Mouse (Mus musculus): ENCODE data around the gene Crls1. TPM values are rescaled to one million over a fixed set of nuclear protein-coding genes. Genes with fewer than 3 reads are reported as not detected.

The Crls1 gene
- polyA plus RNA-seq (2015; fragmentation: Nextera tagmentation; extraction: Ambion mirVana) = 9.2 and 9.3 TPM in 2 replicates

- H3K9me3 ChIP-seq = no peaks in the 10 kb centered on the region
- WGBS = under 1% methylated on average over 90 of the region's 96 CpGs
- H3K36me3 ChIP-seq = peaks cover 21% of the 10 kb centered on the region
- peak within 1 kb of the TSS; percentile 87 for H3K27ac ChIP-seq
- ATAC-seq (ENCODE audit: low FRiP score) = peak; percentile 95
- H3K27me3 ChIP-seq = no peaks in the 10 kb centered on the region
- peak within 1 kb of the TSS; percentile 63 for H3K4me2 ChIP-seq
- H3K9ac ChIP-seq = peak within 1 kb of the TSS; percentile 85
- H3K4me3 ChIP-seq = peak within 1 kb of the TSS; percentile 92
- H3K4me1 ChIP-seq (replicated peaks) = peaks cover 24% of the 10 kb centered on the region
Measured at GRCm38 (mm10) chr2:132846407-132847358, at the start of gene Crls1. TSS of gene Crls1 (plus strand) at chr2:132846666.

GRCm38 (mm10) chr2:132802976-132803375 lies 43.5 kb upstream of the Crls1 start:
- H3K27ac ChIP-seq = no peak overlapping the region
- H3K36me3 ChIP-seq = peaks cover 50% of the 10 kb centered on the region
- H3K4me3 ChIP-seq = no peak overlapping the region
- no peak overlapping the region for H3K4me2 ChIP-seq
- H3K27me3 ChIP-seq = no peaks in the 10 kb centered on the region
- WGBS = 97% methylated on average over 2 of the region's 2 CpGs
- ATAC-seq (ENCODE audit: low FRiP score) = no peak
- no peak overlapping the region for H3K9ac ChIP-seq
- no peaks in the 10 kb centered on the region for H3K9me3 ChIP-seq
- no peaks in the 10 kb centered on the region for H3K4me1 ChIP-seq (replicated peaks)

- peak; percentile 100 for ATAC-seq (ENCODE audit: low FRiP score)
- Histone ChIP-seq H3K4me2 (peak within 1 kb of the TSS; percentile 92), H3K27me3 (no peaks in the 10 kb centered on the region), H3K36me3 (peaks cover 21% of the 10 kb centered on the region), H3K4me3 (peak within 1 kb of the TSS; percentile 86), H3K9ac (peak within 1 kb of the TSS; percentile 88), H3K9me3 (no peaks in the 10 kb centered on the region), H3K4me1 (replicated peaks) (peaks cover 23% of the 10 kb centered on the region), H3K27ac (peak within 1 kb of the TSS; percentile 69; the same call in 1 of the 2 replicates)
- under 1% methylated on average over 59 of the region's 59 CpGs for WGBS
Measured at GRCm38 (mm10) chr2:132815608-132816314, 30.7 kb upstream of the Crls1 start, which contains the start of the genes Trmt6 and Mcm8. TSS of gene Trmt6 (minus strand) at chr2:132816055. TSS of gene Mcm8 (plus strand) at chr2:132816141.

GRCm38 (mm10) chr2:132841071-132841470 lies 5.4 kb upstream of the Crls1 start:
- 93% methylated on average over 4 of the region's 4 CpGs for WGBS
- Histone ChIP-seq H3K9me3 (no peaks in the 10 kb centered on the region), H3K4me2 (no peak overlapping the region), H3K27me3 (no peaks in the 10 kb centered on the region), H3K9ac (no peak overlapping the region), H3K36me3 (peaks cover 3% of the 10 kb centered on the region; the same call in 1 of the 2 replicates), H3K27ac (no peak overlapping the region), H3K4me3 (no peak overlapping the region), H3K4me1 (replicated peaks) (no peaks in the 10 kb centered on the region)
- no peak for ATAC-seq (ENCODE audit: low FRiP score)

GRCm38 (mm10) chr2:132847581-132847980 lies 1.1 kb downstream of the Crls1 start:
- no peaks in the 10 kb centered on the region for H3K9me3 ChIP-seq
- no peak for ATAC-seq (ENCODE audit: low FRiP score)
- WGBS = 48% methylated on average over 7 of the region's 7 CpGs

GRCm38 (mm10) chr2:132848361-132848760 lies 1.9 kb downstream of the Crls1 start:
- H3K27me3 ChIP-seq = no peaks in the 10 kb centered on the region
- H3K9ac ChIP-seq = peak overlapping the region; percentile 85; the same call in 1 of the 2 replicates
- H3K27ac ChIP-seq = no peak overlapping the region
- no peak for ATAC-seq (ENCODE audit: low FRiP score)
- H3K9me3 ChIP-seq = no peaks in the 10 kb centered on the region
- peaks cover 24% of the 10 kb centered on the region for H3K4me1 ChIP-seq (replicated peaks)
- WGBS = 95% methylated on average over 4 of the region's 4 CpGs
- H3K36me3 ChIP-seq = peaks cover 24% of the 10 kb centered on the region
- H3K4me3 ChIP-seq = peak overlapping the region; percentile 92
- peak overlapping the region; percentile 63 for H3K4me2 ChIP-seq

More at GRCm38 (mm10) chr2:132847581-132847980, 1.1 kb downstream of the Crls1 start:
- Histone ChIP-seq H3K27me3 (no peaks in the 10 kb centered on the region), H3K9ac (peak overlapping the region; percentile 85), H3K4me3 (peak overlapping the region; percentile 92), H3K4me2 (peak overlapping the region; percentile 63), H3K36me3 (peaks cover 26% of the 10 kb centered on the region), H3K4me1 (replicated peaks) (peaks cover 24% of the 10 kb centered on the region), H3K27ac (no peak overlapping the region)

- H3K27ac ChIP-seq = no peak overlapping the region
- H3K9ac ChIP-seq = no peak overlapping the region
- 96% methylated on average over 6 of the region's 6 CpGs for WGBS
- no peak for ATAC-seq (ENCODE audit: low FRiP score)
- no peak overlapping the region for H3K4me2 ChIP-seq
- no peaks in the 10 kb centered on the region for H3K27me3 ChIP-seq
- no peak overlapping the region for H3K4me3 ChIP-seq
- no peaks in the 10 kb centered on the region for H3K9me3 ChIP-seq
- peaks cover 24% of the 10 kb centered on the region for H3K36me3 ChIP-seq
- H3K4me1 ChIP-seq (replicated peaks) = peaks cover 24% of the 10 kb centered on the region
Measured at GRCm38 (mm10) chr2:132849141-132849540, 2.7 kb downstream of the Crls1 start.

- H3K9ac ChIP-seq = no peak overlapping the region
- 98% methylated on average over 1 of the region's 1 CpGs for WGBS
- no peak for ATAC-seq (ENCODE audit: low FRiP score)
- no peaks in the 10 kb centered on the region for H3K27me3 ChIP-seq
- peaks cover 16% of the 10 kb centered on the region for H3K4me1 ChIP-seq (replicated peaks)
- H3K4me3 ChIP-seq = no peak overlapping the region
- no peak overlapping the region for H3K4me2 ChIP-seq
- peaks cover 28% of the 10 kb centered on the region for H3K36me3 ChIP-seq
- H3K27ac ChIP-seq = no peak overlapping the region
- no peaks in the 10 kb centered on the region for H3K9me3 ChIP-seq
Measured at GRCm38 (mm10) chr2:132853051-132853450, 6.6 kb downstream of the Crls1 start.

GRCm38 (mm10) chr2:132856333-132856732 lies 9.9 kb downstream of the Crls1 start:
- H3K4me3 ChIP-seq = no peak overlapping the region
- no peak overlapping the region for H3K9ac ChIP-seq
- WGBS = 83% methylated on average over 5 of the region's 5 CpGs
- H3K4me2 ChIP-seq = no peak overlapping the region
- no peak overlapping the region for H3K27ac ChIP-seq
- no peak for ATAC-seq (ENCODE audit: low FRiP score)
- H3K9me3 ChIP-seq = no peaks in the 10 kb centered on the region
- H3K36me3 ChIP-seq = peaks cover 15% of the 10 kb centered on the region
- H3K27me3 ChIP-seq = no peaks in the 10 kb centered on the region
- 0 out of 2 replicates have a peak, but pooled peaks cover 3% of the 10 kb centered on the region for H3K4me1 ChIP-seq (replicated peaks)

- no peak overlapping the region for H3K9ac ChIP-seq
- 0 out of 2 replicates have a peak, but pooled peaks cover 3% of the 10 kb centered on the region for H3K4me1 ChIP-seq (replicated peaks)
- H3K9me3 ChIP-seq = no peaks in the 10 kb centered on the region
- H3K36me3 ChIP-seq = peaks cover 20% of the 10 kb centered on the region
- no peak for ATAC-seq (ENCODE audit: low FRiP score)
- no peak overlapping the region for H3K4me3 ChIP-seq
- no peaks in the 10 kb centered on the region for H3K27me3 ChIP-seq
- no peak overlapping the region for H3K4me2 ChIP-seq
- H3K27ac ChIP-seq = no peak overlapping the region
Measured at GRCm38 (mm10) chr2:132860435-132860834, 14.0 kb downstream of the Crls1 start.

- no peaks in the 10 kb centered on the region for H3K9me3 ChIP-seq
- H3K4me2 ChIP-seq = no peak overlapping the region
Measured at GRCm38 (mm10) chr2:132861456-132861855, 15.0 kb downstream of the Crls1 start.

GRCm38 (mm10) chr2:132863325-132863724 lies 16.9 kb downstream of the Crls1 start:
- Histone ChIP-seq H3K4me2 (no peak overlapping the region), H3K36me3 (peaks cover 32% of the 10 kb centered on the region), H3K9me3 (no peaks in the 10 kb centered on the region), H3K4me1 (replicated peaks) (no peaks in the 10 kb centered on the region), H3K9ac (no peak overlapping the region), H3K27ac (no peak overlapping the region), H3K4me3 (no peak overlapping the region), H3K27me3 (no peaks in the 10 kb centered on the region)
- ATAC-seq (ENCODE audit: low FRiP score) = no peak
- 95% methylated on average over 2 of the region's 2 CpGs for WGBS

More at GRCm38 (mm10) chr2:132861456-132861855, 15.0 kb downstream of the Crls1 start:
- no peak overlapping the region for H3K9ac ChIP-seq
- H3K4me3 ChIP-seq = no peak overlapping the region
- H3K36me3 ChIP-seq = peaks cover 24% of the 10 kb centered on the region
- WGBS = 94% methylated on average over 2 of the region's 2 CpGs
- no peak overlapping the region for H3K27ac ChIP-seq
- H3K27me3 ChIP-seq = no peaks in the 10 kb centered on the region
- no peak for ATAC-seq (ENCODE audit: low FRiP score)
- 0 out of 2 replicates have a peak, but pooled peaks cover under 1% of the 10 kb centered on the region for H3K4me1 ChIP-seq (replicated peaks)

Data from hindbrain, embryonic 13.5 days (tissue).